Mouse (Mus musculus): Measurements from ENCODE around the gene Gm19684.
"Not testable (repeated sequence)": the region's sequence is repeated elsewhere in the genome, so short reads cannot be mapped to it uniquely, and the experiment has no call there.

GRCm38 (mm10) chr17:36148468-36148867 is 27.0 kb downstream of the Gm19684 start:
- not testable (repeated sequence) for TF ChIP-seq EP300, CTCF (IDR thresholded peaks at IDR 0.05)
